Mouse (Mus musculus): ENCODE results near the gene Pip5k1b.

The Pip5k1b gene

GRCm38 (mm10) chr19:24259390-24260351 lies 296.0 kb downstream of the Pip5k1b start:
- DNase-seq (ENCODE audit: low spot score), result no peak

DNA sequence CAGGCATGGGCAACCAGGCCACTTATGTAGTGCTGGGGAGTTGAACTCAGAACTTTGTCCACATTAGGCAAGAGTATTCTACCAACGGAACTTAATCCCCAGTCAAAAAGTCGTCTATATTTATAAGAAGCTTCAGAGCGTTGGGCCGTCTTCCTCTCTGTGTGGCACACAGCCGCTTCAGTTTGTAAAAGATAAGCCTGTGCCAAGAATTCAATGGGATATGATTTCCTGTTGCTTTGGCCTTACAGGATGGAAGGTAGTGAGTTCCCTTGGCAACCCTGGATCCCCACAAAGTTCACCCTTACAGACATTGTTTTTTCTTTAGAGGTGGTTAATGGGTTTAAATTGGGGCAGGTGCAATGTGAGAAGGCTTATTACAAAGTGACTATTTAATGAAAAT lies 297.3 kb downstream of the Pip5k1b start:
- DNase-seq (ENCODE audit: low spot score), result no peak

DNA sequence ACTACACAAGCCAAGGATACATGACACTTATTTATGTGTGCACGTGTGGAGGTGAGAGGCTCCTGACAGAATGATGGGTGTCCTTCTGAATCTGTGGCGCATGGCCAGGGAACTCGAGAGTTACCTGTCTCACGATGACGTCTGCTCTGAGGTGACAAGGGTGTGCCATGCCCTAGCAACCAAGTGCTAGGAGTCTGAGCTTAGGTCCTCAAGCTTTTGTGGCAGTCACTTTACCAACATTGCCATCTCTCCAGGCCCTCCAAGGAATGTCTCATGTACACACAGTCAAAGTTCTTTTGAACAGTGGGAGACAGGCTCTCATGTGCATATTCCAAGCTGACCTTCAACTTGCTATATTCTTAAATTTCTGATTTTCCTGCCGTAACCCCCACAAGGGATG lies 297.7 kb downstream of the Pip5k1b start:
- no peak for DNase-seq (ENCODE audit: low spot score)

DNA sequence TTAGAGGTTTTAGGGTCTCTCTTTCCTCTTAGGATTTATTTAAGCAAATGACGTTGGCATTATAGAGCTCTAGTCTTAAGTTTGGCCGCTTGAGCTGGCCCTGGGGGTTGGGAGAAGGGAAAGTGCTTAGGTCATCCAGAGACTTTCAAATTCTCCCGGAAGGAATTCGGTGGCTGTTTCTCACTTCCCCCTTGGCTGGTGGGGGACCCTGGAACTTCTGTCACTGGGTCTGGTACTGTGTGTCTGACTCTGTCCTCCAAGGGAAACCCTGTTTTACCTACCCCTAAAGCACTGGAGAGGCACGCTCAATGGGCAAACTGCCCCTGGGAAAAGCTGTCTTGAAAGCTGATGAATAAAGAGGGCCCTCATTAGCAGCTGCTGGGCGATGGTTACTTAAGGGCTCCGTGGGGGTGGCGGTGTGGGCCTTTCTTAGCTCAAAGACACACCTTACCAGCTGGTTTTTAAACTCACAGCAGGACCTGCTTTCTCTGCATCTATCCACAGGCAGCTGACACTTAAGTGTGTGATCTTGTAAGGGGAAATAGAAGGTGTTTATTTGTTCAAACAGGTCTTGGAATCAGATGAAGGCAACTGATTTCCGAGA lies 301.9 kb downstream of the Pip5k1b start:
- no peak for DNase-seq (ENCODE audit: low spot score)

- no peak for DNase-seq (ENCODE audit: low spot score)
Measured at GRCm38 (mm10) chr19:24251869-24252268, 303.8 kb downstream of the Pip5k1b start.

Measured in adipocyte (in vitro differentiated cells).